Mouse (Mus musculus) CD4-positive, CD25-positive, alpha-beta regulatory T cell, adult 2 months (primary cell): ENCODE data around the gene Pard3b.

Source experiments
- DNase-seq: peaks from one replicate; pipeline ENCODE4 v3.0.0-alpha.2; 2012; ENCODE audit warnings: low read depth, low spot score

Gene Pard3b

DNA sequence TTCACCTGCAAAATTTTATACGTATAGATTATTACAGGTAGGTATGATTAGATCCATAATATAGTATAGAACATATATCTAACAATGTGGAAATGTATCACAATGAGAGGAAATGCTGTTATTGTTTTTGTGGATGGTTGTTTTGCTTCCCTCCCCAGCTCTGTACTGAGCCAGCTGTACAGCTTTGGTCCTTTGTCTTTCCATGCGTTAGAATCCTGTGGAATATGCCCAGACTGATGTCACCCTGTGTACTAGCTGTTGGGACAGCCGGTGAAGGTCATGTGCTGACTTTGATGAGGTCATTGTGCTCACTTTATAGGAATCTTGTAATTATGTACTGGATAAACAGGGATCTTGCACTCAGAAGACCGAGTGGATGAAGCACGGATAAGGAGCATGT lies 286.9 kb downstream of the Pard3b start:
- DNase-seq: no peak

DNA sequence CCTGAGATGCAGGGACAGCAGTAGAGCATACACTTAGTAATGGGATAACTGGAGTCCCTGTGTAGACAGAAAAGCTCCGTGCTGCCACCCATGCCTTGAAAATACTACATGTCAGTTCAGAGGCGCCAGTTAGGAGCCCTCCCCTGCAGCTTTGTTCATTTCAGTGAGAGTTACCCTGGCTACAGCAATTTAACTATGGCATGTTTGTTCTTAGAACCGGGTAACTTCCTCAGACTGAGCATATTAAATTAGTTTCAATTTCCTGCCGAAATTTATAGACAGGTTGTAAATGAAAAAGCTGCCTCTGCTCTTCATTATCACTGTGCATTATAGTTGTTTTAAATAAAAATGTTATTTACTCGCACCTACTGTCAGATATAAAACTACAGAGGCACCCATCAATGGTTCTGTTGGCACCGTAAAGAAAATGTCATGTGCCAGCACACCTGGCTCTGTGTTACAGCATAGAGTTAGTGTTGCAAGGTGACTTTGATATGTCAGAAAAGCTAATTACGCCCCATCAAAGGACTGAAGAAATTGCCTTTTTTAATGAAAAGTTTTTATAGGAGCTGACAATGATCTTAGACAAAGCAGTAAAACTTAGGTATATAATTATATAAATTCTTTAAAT lies 289.6 kb downstream of the Pard3b start:
- peak; percentile 21 for DNase-seq

- no peak for DNase-seq
Measured at GRCm38 (mm10) chr1:61933574-61933973, 294.9 kb downstream of the Pard3b start.

DNA sequence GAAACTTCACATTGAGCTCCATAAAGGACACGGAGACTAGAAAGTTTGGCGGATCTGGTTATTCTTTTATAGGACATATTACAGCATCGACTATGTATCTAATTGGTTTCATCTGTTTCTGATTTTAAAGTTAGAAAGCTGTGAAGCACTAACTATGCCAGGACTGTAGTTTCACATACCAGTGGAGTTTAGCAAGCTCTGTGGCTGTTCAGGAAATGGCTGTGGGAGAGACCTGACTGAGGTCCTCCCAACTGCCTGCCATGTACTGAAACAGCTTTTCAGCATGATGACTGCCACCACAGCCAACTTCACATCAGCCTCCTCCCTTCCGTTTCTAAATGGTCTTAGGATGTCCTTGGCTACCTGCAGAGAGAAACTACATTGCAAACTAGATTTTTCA lies 296.1 kb downstream of the Pard3b start:
- DNase-seq: no peak

DNA sequence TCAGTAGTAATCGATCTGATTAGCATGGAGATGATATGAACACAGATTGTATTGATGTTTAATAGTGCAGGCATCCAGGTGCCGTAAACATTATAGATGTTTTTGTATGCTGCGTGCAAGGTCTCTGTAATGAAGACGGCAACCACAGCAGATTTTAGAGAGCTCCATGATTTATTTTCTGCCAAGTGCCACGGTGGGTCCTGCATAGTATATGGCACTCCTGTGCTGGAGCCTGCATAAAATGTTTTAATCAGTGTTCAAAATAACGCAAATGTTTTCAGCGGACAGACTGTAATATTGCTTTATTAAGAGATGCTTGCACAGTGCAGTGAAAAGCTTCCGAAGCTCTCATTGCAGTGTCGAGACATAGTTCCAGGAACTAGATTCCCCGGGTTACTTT lies 301.3 kb downstream of the Pard3b start:
- DNase-seq: no peak

- DNase-seq: no peak
Measured at GRCm38 (mm10) chr1:61961533-61961932, 322.9 kb downstream of the Pard3b start.

DNA sequence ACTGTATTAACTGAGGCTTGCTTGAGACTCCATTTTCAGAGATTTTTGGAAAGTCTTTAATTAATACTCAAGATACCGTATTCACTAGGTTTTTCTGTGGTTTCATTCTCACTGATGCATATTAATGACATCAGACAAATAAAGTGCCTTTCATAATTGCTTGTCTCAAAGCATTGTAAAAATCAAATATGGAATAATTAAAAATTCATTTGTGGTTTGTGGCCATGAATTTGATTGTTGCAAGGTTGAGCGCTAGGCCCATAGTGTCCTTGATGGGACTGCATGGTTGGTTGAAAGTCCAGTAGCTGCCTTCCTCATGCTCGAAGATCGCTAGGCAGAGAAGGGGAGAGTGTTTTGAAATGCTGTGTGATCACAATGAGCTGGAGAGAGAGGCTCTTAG lies 323.9 kb downstream of the Pard3b start:
- no peak for DNase-seq

- DNase-seq: peak; percentile 54
Measured at GRCm38 (mm10) chr1:61967124-61967523, 328.5 kb downstream of the Pard3b start.

DNA sequence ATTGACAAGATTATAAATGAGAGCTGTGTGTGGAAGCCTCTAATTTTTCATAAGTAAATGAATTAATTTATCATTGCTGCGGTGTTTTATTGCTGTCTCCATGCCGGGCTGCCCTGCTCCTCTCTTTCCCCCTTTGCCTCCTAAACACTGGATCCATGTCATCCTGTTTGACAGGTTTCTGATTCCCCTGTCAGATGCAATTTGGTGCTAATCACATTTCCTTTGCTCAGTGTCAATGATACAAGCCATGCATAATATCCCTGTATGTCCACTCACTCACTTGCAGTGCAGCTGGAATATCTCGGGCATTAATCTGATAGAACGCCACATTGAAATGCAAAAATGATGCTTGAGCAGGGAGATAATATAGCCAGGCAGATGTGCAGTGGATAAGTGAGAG lies 329.2 kb downstream of the Pard3b start:
- no peak for DNase-seq

DNA sequence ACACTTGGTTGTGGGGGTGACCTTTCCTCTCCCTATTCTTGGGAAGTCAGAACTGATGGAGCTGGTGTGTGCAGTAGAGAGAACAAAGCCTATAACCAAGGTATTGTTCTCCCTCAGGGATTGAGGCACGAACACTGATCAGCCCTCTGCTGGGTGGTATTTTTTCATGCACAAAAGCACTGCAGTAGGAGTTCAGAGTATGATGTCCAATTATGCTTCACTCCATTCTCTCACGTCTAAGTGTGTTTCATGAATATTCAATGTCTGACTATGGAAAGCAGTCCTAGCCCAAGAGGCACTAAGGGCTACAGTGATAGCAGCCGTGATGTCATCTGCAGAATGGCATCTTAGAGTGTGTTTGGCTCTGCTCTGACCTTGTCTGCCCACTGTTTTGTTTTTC lies 359.1 kb downstream of the Pard3b start:
- DNase-seq: no peak

DNA sequence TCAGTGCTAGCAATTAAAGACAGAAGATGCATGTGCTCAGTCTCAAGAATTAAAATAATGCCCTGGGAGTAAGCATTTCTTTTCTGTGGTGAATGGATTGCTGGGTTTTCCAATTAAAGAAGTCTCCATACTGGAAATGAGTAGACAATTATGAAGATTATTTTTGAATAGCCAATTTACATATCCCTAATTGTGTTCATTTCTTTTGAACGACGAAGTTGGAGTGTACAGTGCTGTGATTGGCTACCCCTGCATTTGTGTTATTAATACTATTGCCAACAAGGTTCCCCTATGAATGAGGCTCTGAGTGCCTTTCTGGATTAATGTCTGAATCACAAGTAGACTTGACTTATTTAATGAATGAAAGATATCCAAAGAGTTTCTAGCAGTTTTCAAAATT lies 370.2 kb downstream of the Pard3b start:
- no peak for DNase-seq

- no peak for DNase-seq
Measured at GRCm38 (mm10) chr1:62011712-62012111, 373.1 kb downstream of the Pard3b start.

DNA sequence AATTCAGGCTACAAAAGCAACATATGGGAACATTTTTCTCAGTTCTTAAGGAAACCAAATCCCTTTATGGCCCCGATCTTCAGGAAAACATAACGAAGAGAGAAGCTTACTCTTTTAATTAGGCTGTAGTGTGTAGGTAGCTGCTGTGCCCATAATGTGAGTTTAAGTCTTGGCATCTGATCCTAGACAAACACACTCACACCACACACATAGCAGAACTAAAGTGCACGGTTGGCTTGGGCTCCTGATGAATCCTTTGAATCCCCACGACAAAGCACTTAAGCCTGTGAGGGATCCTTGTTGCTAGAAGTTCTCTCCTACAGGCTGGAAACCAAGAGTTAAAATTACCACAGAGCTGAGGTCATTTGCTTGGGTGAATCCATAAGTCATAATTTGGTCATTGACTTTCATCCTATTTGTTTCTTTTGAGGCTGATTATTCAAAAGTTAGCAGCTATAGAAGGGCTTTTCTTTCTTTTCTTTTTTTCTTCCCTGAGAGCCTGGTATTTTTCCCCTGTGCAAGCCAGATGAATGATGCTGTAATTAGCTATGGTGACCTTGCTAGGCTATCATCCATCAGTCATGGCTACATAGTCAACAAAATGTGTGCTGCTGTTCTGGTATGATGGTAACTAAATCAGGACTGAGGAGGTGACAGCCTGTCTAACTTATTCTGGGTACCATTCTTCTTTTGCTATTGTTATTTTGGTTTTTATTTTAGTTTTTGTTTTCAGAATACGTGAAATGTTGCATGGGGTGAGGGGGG lies 378.1 kb downstream of the Pard3b start:
- DNase-seq: no peak

DNA sequence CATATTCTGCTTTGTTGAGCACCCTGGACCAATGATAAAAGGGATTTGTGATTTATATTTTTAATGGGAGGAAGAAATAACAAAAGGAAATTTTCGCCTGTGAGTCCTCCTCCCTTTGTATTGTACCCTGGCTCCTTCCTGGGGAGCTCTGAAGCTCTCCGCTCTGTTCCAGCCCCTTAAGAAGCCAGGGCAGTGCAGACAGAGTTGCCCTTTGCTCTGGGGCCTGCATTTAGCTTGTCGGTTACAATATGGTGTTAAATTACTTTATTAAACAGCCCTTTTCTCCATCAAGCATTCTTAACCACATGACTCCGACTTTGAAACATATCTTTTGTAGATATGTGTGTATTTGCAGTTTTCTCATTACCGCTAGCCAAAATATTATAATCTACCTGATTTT lies 379.7 kb downstream of the Pard3b start:
- DNase-seq: no peak

GRCm38 (mm10) chr1:62019743-62020142 lies 381.1 kb downstream of the Pard3b start:
- no peak for DNase-seq

GRCm38 (mm10) chr1:62041718-62042117 lies 403.1 kb downstream of the Pard3b start:
- no peak for DNase-seq

- no peak for DNase-seq
Measured at GRCm38 (mm10) chr1:62048592-62048991, 410.0 kb downstream of the Pard3b start.

- DNase-seq: no peak
Measured at GRCm38 (mm10) chr1:62051186-62051825, 412.7 kb downstream of the Pard3b start.

GRCm38 (mm10) chr1:62053167-62053638 lies 414.6 kb downstream of the Pard3b start:
- no peak for DNase-seq

- DNase-seq: no peak
Measured at GRCm38 (mm10) chr1:62055280-62055679, 416.7 kb downstream of the Pard3b start.

GRCm38 (mm10) chr1:62070617-62071016 lies 432.0 kb downstream of the Pard3b start:
- no peak for DNase-seq

- no peak for DNase-seq
Measured at GRCm38 (mm10) chr1:62071139-62071538, 432.5 kb downstream of the Pard3b start.

GRCm38 (mm10) chr1:62076171-62076570 lies 437.5 kb downstream of the Pard3b start:
- no peak for DNase-seq
